Mouse (Mus musculus): ENCODE data around the gene Sipa1l1. TPM values are rescaled to one million over a fixed set of nuclear protein-coding genes. Genes with fewer than 3 reads are reported as not detected.

The Sipa1l1 gene
- polyA plus RNA-seq, 1 experiment from 2014 or later: 3.7 TPM

- Histone ChIP-seq H3K27me3 (no peaks in the 10 kb centered on the region), H3K4me1 (replicated peaks) (no peaks in the 10 kb centered on the region; the same call in 1 of the 2 replicates), H3K9me3 (replicated peaks) (no peaks in the 10 kb centered on the region), H3K27ac (replicated peaks) (no peak overlapping the region), H3K9ac (no peak overlapping the region), H3K4me3 (replicated peaks) (no peak overlapping the region), H3K4me2 (no peak overlapping the region), H3K36me3 (replicated peaks) (no peaks in the 10 kb centered on the region)
- ATAC-seq (ENCODE audit: insufficient read depth): no peak
- WGBS (ENCODE audit: insufficient replicate concordance): 58% methylated on average over 7 of the region's 7 CpGs
Observed at GRCm38 (mm10) chr12:82409686-82410472, 240.8 kb downstream of the Sipa1l1 start.

GRCm38 (mm10) chr12:82412291-82413032, 243.3 kb downstream of the Sipa1l1 start:
- no peak overlapping the region for H3K4me3 ChIP-seq (replicated peaks)
- H3K27me3 ChIP-seq: no peaks in the 10 kb centered on the region
- peak; percentile 9; the same call in 1 of the 2 replicates for ATAC-seq (ENCODE audit: insufficient read depth)
- no peaks in the 10 kb centered on the region; the same call in 1 of the 2 replicates for H3K36me3 ChIP-seq (replicated peaks)
- no peak overlapping the region for H3K9ac ChIP-seq
- H3K27ac ChIP-seq (replicated peaks): no peak overlapping the region
- no peak overlapping the region for H3K4me2 ChIP-seq
- no peaks in the 10 kb centered on the region for H3K9me3 ChIP-seq (replicated peaks)
- H3K4me1 ChIP-seq (replicated peaks): no peaks in the 10 kb centered on the region; the same call in 1 of the 2 replicates
- WGBS (ENCODE audit: insufficient replicate concordance): 62% methylated on average over 3 of the region's 3 CpGs

GRCm38 (mm10) chr12:82415690-82416364, 246.7 kb downstream of the Sipa1l1 start:
- H3K9ac ChIP-seq: no peak overlapping the region
- H3K4me1 ChIP-seq (replicated peaks): no peaks in the 10 kb centered on the region; the same call in 1 of the 2 replicates
- no peak overlapping the region for H3K4me2 ChIP-seq
- no peak for ATAC-seq (ENCODE audit: insufficient read depth)
- no peak overlapping the region for H3K27ac ChIP-seq (replicated peaks)
- WGBS (ENCODE audit: insufficient replicate concordance): 50% methylated on average over 4 of the region's 4 CpGs
- no peaks in the 10 kb centered on the region; the same call in 1 of the 2 replicates for H3K36me3 ChIP-seq (replicated peaks)
- H3K27me3 ChIP-seq: no peaks in the 10 kb centered on the region
- no peak overlapping the region for H3K4me3 ChIP-seq (replicated peaks)
- no peaks in the 10 kb centered on the region for H3K9me3 ChIP-seq (replicated peaks)

GRCm38 (mm10) chr12:82419027-82419426, 249.9 kb downstream of the Sipa1l1 start:
- Histone ChIP-seq H3K4me2 (no peak overlapping the region), H3K36me3 (replicated peaks) (peaks cover 4% of the 10 kb centered on the region), H3K9me3 (replicated peaks) (no peaks in the 10 kb centered on the region), H3K9ac (no peak overlapping the region), H3K4me1 (replicated peaks) (no peaks in the 10 kb centered on the region), H3K4me3 (replicated peaks) (no peak overlapping the region), H3K27ac (replicated peaks) (no peak overlapping the region), H3K27me3 (no peaks in the 10 kb centered on the region)
- WGBS (ENCODE audit: insufficient replicate concordance): 80% methylated on average over 8 of the region's 8 CpGs
- no peak for ATAC-seq (ENCODE audit: insufficient read depth)

GRCm38 (mm10) chr12:82424783-82425182, 255.7 kb downstream of the Sipa1l1 start:
- ATAC-seq (ENCODE audit: insufficient read depth): no peak
- Histone ChIP-seq H3K27ac (replicated peaks) (no peak overlapping the region), H3K27me3 (no peaks in the 10 kb centered on the region), H3K9ac (no peak overlapping the region), H3K4me3 (replicated peaks) (no peak overlapping the region), H3K4me2 (no peak overlapping the region), H3K4me1 (replicated peaks) (no peaks in the 10 kb centered on the region), H3K36me3 (replicated peaks) (peaks cover 13% of the 10 kb centered on the region; the same call in 1 of the 2 replicates), H3K9me3 (replicated peaks) (no peaks in the 10 kb centered on the region)
- 83% methylated on average over 15 of the region's 15 CpGs for WGBS (ENCODE audit: insufficient replicate concordance)

- H3K36me3 ChIP-seq (replicated peaks): peaks cover 13% of the 10 kb centered on the region; the same call in 1 of the 2 replicates
- WGBS (ENCODE audit: insufficient replicate concordance): 54% methylated on average over 11 of the region's 11 CpGs
Observed at GRCm38 (mm10) chr12:82425853-82426252, 256.7 kb downstream of the Sipa1l1 start.

GRCm38 (mm10) chr12:82427416-82427815, 258.3 kb downstream of the Sipa1l1 start:
- H3K9ac ChIP-seq: no peak overlapping the region
- no peak overlapping the region for H3K4me2 ChIP-seq
- no peaks in the 10 kb centered on the region for H3K9me3 ChIP-seq (replicated peaks)
- ATAC-seq (ENCODE audit: insufficient read depth): no peak
- no peaks in the 10 kb centered on the region for H3K27me3 ChIP-seq
- 65% methylated on average over 2 of the region's 2 CpGs for WGBS (ENCODE audit: insufficient replicate concordance)
- H3K4me1 ChIP-seq (replicated peaks): no peaks in the 10 kb centered on the region
- peaks cover 13% of the 10 kb centered on the region; the same call in 1 of the 2 replicates for H3K36me3 ChIP-seq (replicated peaks)
- no peak overlapping the region for H3K27ac ChIP-seq (replicated peaks)
- H3K4me3 ChIP-seq (replicated peaks): no peak overlapping the region

More at GRCm38 (mm10) chr12:82425853-82426252, 256.7 kb downstream of the Sipa1l1 start:
- Histone ChIP-seq H3K27me3 (no peaks in the 10 kb centered on the region), H3K4me1 (replicated peaks) (no peaks in the 10 kb centered on the region), H3K9me3 (replicated peaks) (no peaks in the 10 kb centered on the region), H3K9ac (no peak overlapping the region), H3K4me3 (replicated peaks) (no peak overlapping the region), H3K27ac (replicated peaks) (no peak overlapping the region), H3K4me2 (no peak overlapping the region)
- no peak for ATAC-seq (ENCODE audit: insufficient read depth)

GRCm38 (mm10) chr12:82428466-82428865, 259.3 kb downstream of the Sipa1l1 start:
- Histone ChIP-seq H3K4me3 (replicated peaks) (no peak overlapping the region), H3K36me3 (replicated peaks) (0 out of 2 replicates have a peak, but pooled peaks cover 8% of the 10 kb centered on the region), H3K9me3 (replicated peaks) (no peaks in the 10 kb centered on the region), H3K4me1 (replicated peaks) (no peaks in the 10 kb centered on the region), H3K27me3 (no peaks in the 10 kb centered on the region), H3K27ac (replicated peaks) (no peak overlapping the region), H3K4me2 (no peak overlapping the region), H3K9ac (no peak overlapping the region)
- 71% methylated on average over 9 of the region's 9 CpGs for WGBS (ENCODE audit: insufficient replicate concordance)
- ATAC-seq (ENCODE audit: insufficient read depth): no peak

- H3K9me3 ChIP-seq (replicated peaks): no peaks in the 10 kb centered on the region
- H3K4me2 ChIP-seq: no peak overlapping the region
- 65% methylated on average over 4 of the region's 4 CpGs for WGBS (ENCODE audit: insufficient replicate concordance)
- no peak overlapping the region for H3K4me3 ChIP-seq (replicated peaks)
- H3K4me1 ChIP-seq (replicated peaks): no peaks in the 10 kb centered on the region
- H3K27ac ChIP-seq (replicated peaks): no peak overlapping the region
- no peaks in the 10 kb centered on the region for H3K27me3 ChIP-seq
- no peak overlapping the region for H3K9ac ChIP-seq
- H3K36me3 ChIP-seq (replicated peaks): 0 out of 2 replicates have a peak, but pooled peaks cover 6% of the 10 kb centered on the region
- no peak for ATAC-seq (ENCODE audit: insufficient read depth)
Observed at GRCm38 (mm10) chr12:82433311-82433710, 264.2 kb downstream of the Sipa1l1 start.

GRCm38 (mm10) chr12:82434591-82434990, 265.5 kb downstream of the Sipa1l1 start:
- no peak for ATAC-seq (ENCODE audit: insufficient read depth)
- H3K4me2 ChIP-seq: no peak overlapping the region
- 0 out of 2 replicates have a peak, but pooled peaks cover 6% of the 10 kb centered on the region for H3K36me3 ChIP-seq (replicated peaks)
- H3K27me3 ChIP-seq: no peaks in the 10 kb centered on the region
- H3K27ac ChIP-seq (replicated peaks): no peak overlapping the region
- H3K9ac ChIP-seq: no peak overlapping the region
- 81% methylated on average over 9 of the region's 9 CpGs for WGBS (ENCODE audit: insufficient replicate concordance)
- no peak overlapping the region for H3K4me3 ChIP-seq (replicated peaks)
- H3K9me3 ChIP-seq (replicated peaks): no peaks in the 10 kb centered on the region
- no peaks in the 10 kb centered on the region for H3K4me1 ChIP-seq (replicated peaks)

- Histone ChIP-seq H3K27me3 (no peaks in the 10 kb centered on the region), H3K36me3 (replicated peaks) (peaks cover 7% of the 10 kb centered on the region; the same call in 1 of the 2 replicates), H3K4me1 (replicated peaks) (no peaks in the 10 kb centered on the region), H3K9ac (no peak overlapping the region), H3K27ac (replicated peaks) (no peak overlapping the region), H3K4me3 (replicated peaks) (no peak overlapping the region), H3K9me3 (replicated peaks) (no peaks in the 10 kb centered on the region), H3K4me2 (no peak overlapping the region)
- WGBS (ENCODE audit: insufficient replicate concordance): 71% methylated on average over 3 of the region's 3 CpGs
- no peak for ATAC-seq (ENCODE audit: insufficient read depth)
Observed at GRCm38 (mm10) chr12:82441479-82441878, 272.4 kb downstream of the Sipa1l1 start.
